Mouse (Mus musculus) small intestine, adult 2 months (tissue): ENCODE measurements around the gene Tbc1d9b.

Source experiments
- CTCF ChIP-seq: fragments of 200-500 bp; IDR thresholded peaks from 2 replicates; pipeline ENCODE4 v1.5.1; 2012; ENCODE audit warnings: low read depth, mild to moderate bottlenecking, control low read depth, inconsistent platforms, low read length, moderate library complexity, mixed read lengths; ENCODE audit not compliant: insufficient replicate concordance, insufficient read length; ENCODE audit errors: extremely low read depth
- POLR2A ChIP-seq: fragments of 200-500 bp; IDR thresholded peaks from 2 replicates; pipeline ENCODE4 v1.6.1; 2012; ENCODE audit warnings: low read depth, mild to moderate bottlenecking, control low read depth, inconsistent platforms, low read length, moderate library complexity

GRCm38 (mm10) chr11:50131801-50132201 is 605 bp downstream of the Tbc1d9b start:
- no peak for TF ChIP-seq CTCF
- no peak for TF ChIP-seq POLR2A
